Mouse (Mus musculus) adrenal gland, adult 2 months (tissue): ENCODE measurements around the gene Gucd1. TPM values are rescaled to one million over a fixed set of nuclear protein-coding genes. Genes with fewer than 3 reads are reported as not detected.
A peak's percentile ranks its signal among the peaks of the same experiment; 100 is the strongest.
"Not testable (repeated sequence)": the region's sequence is repeated elsewhere in the genome, so short reads cannot be mapped to it uniquely, and the experiment has no call there.

Experiments
- DNase-seq: peaks from one replicate; pipeline ENCODE4 v3.0.0; 2021
- polyA plus RNA-seq: library from polyadenylated mRNA; depleted of rRNA; stranded (reverse); fragments of >200 nt; gene quantifications from 2 replicates; pipeline ENCODE4 v1.2.3, GENCODE M21; 2012
- total RNA-seq, 2 experiments: library from RNA; stranded (reverse); gene quantifications; 2 replicates each; pipeline ENCODE4 v1.2.3; 2021

The Gucd1 gene
- total and polyA plus RNA-seq, 3 experiments, result 25.9 to 56.1 (median 26.0) TPM

- DNase-seq, result no peak
Measured at GRCm38 (mm10) chr10:75394796-75395195, 123.0 kb downstream of the Gucd1 start.

GRCm38 (mm10) chr10:75390832-75391231 lies 126.9 kb downstream of the Gucd1 start:
- no peak for DNase-seq

- no peak for DNase-seq
Measured at GRCm38 (mm10) chr10:75390156-75390555, 127.6 kb downstream of the Gucd1 start.

GRCm38 (mm10) chr10:75378688-75379087 lies 139.1 kb downstream of the Gucd1 start:
- no peak for DNase-seq

GRCm38 (mm10) chr10:75373655-75374351 lies 144.0 kb downstream of the Gucd1 start:
- DNase-seq, result peak; percentile 38

GRCm38 (mm10) chr10:75365231-75365633 lies 152.5 kb downstream of the Gucd1 start:
- no peak for DNase-seq

- DNase-seq, result no peak
Measured at GRCm38 (mm10) chr10:75364796-75365195, 153.0 kb downstream of the Gucd1 start.

GRCm38 (mm10) chr10:75364214-75364690 lies 153.5 kb downstream of the Gucd1 start:
- DNase-seq, result peak; percentile 64

- DNase-seq, result no peak
Measured at GRCm38 (mm10) chr10:75355341-75355740, 162.4 kb downstream of the Gucd1 start.

- not testable (repeated sequence) for DNase-seq
Measured at GRCm38 (mm10) chr10:75353838-75354241, 163.9 kb downstream of the Gucd1 start.

GRCm38 (mm10) chr10:75352541-75352940 lies 165.2 kb downstream of the Gucd1 start:
- no peak for DNase-seq

- no peak for DNase-seq
Measured at GRCm38 (mm10) chr10:75350564-75350963, 167.2 kb downstream of the Gucd1 start.

- DNase-seq, result no peak
Measured at GRCm38 (mm10) chr10:75345265-75345664, 172.5 kb downstream of the Gucd1 start.

GRCm38 (mm10) chr10:75344563-75344962 lies 173.2 kb downstream of the Gucd1 start:
- not testable (repeated sequence) for DNase-seq

GRCm38 (mm10) chr10:75341936-75342335 lies 175.8 kb downstream of the Gucd1 start:
- DNase-seq, result no peak

- no peak for DNase-seq
Measured at GRCm38 (mm10) chr10:75339377-75339776, 178.4 kb downstream of the Gucd1 start.

GRCm38 (mm10) chr10:75338852-75339251 lies 178.9 kb downstream of the Gucd1 start:
- no peak for DNase-seq

GRCm38 (mm10) chr10:75337231-75337630 lies 180.5 kb downstream of the Gucd1 start:
- DNase-seq, result no peak

GRCm38 (mm10) chr10:75335075-75335474 lies 182.7 kb downstream of the Gucd1 start:
- no peak for DNase-seq

- DNase-seq, result no peak
Measured at GRCm38 (mm10) chr10:75334175-75334574, 183.6 kb downstream of the Gucd1 start.

GRCm38 (mm10) chr10:75333176-75333776 lies 184.5 kb downstream of the Gucd1 start:
- DNase-seq, result no peak

GRCm38 (mm10) chr10:75332268-75332667 lies 185.5 kb downstream of the Gucd1 start:
- DNase-seq, result no peak

GRCm38 (mm10) chr10:75328201-75328704 lies 189.5 kb downstream of the Gucd1 start:
- DNase-seq, result no peak
